Mouse (Mus musculus) cerebellum, postnatal 36 days (tissue): ENCODE results near the gene Ttc25.
"Not testable (repeated sequence)": the region's sequence is repeated elsewhere in the genome, so short reads cannot be mapped to it uniquely, and the experiment has no call there.

Experiments used
- DNase-seq, 2 experiments: peaks; one replicate each; pipeline ENCODE4 v3.0.0; 2021 to 2022; ENCODE audit warnings: mixed read lengths in 2 of 2

Gene Ttc25

GRCm38 (mm10) chr11:100607121-100607520, 61.7 kb downstream of the Ttc25 start:
- DNase-seq: no peak

- no peak for DNase-seq
Measured at GRCm38 (mm10) chr11:100608796-100609195, 63.4 kb downstream of the Ttc25 start.

- no peak for DNase-seq
Measured at GRCm38 (mm10) chr11:100609355-100609996, 64.1 kb downstream of the Ttc25 start.

GRCm38 (mm10) chr11:100609997-100610680, 64.7 kb downstream of the Ttc25 start:
- no peak for DNase-seq

GRCm38 (mm10) chr11:100611627-100612026, 66.2 kb downstream of the Ttc25 start:
- DNase-seq: peak in 1 of 2 experiments; percentile 37

DNA sequence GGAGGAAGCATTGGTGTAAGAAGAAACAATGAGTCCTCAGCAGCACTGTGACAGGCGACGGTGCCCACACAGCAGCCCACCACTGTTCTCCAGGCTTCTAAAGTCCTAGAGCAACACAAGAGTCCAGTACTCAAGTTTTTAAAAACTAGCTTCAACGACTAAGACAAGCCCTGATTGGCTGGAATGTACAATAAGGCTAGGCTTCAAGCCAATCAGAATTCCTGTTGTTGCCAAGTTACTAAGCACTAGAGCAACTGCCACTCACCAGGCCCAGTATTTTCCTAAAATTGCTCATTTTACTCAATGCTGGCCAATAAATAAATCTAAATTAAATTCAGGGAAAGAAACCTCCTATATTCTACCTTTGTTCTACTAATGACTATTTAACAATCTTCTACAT, 67.8 kb downstream of the Ttc25 start:
- no peak for DNase-seq

GRCm38 (mm10) chr11:100616332-100616731, 70.9 kb downstream of the Ttc25 start:
- DNase-seq: no peak

- not testable (repeated sequence) for DNase-seq
Measured at GRCm38 (mm10) chr11:100616836-100617235, 71.4 kb downstream of the Ttc25 start.

DNA sequence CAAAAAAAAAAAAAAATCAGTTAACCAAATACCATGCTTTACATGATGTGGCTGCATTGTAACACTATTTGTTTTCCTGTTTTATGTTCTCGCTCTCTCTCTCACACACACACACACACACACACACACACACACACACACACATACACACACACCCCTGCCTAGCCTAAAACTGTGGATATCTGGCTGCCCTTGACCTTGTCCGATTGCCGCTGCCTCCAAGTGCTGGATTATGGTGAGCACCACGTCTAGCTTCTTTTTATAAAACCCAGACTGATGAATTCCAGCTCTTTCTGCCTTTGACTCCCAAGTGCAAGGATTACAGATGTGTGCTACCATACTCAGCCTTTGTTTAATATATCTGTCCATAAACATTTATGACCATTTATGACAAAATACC, 72.1 kb downstream of the Ttc25 start:
- DNase-seq: no peak

- no peak for DNase-seq
Measured at GRCm38 (mm10) chr11:100618761-100619484, 73.5 kb downstream of the Ttc25 start, which contains the start of gene Nkiras2. TSS of gene Nkiras2 (plus strand) at chr11:100619244.

GRCm38 (mm10) chr11:100619485-100619975, 74.1 kb downstream of the Ttc25 start:
- peak; percentile 93 to 95 for DNase-seq

DNA sequence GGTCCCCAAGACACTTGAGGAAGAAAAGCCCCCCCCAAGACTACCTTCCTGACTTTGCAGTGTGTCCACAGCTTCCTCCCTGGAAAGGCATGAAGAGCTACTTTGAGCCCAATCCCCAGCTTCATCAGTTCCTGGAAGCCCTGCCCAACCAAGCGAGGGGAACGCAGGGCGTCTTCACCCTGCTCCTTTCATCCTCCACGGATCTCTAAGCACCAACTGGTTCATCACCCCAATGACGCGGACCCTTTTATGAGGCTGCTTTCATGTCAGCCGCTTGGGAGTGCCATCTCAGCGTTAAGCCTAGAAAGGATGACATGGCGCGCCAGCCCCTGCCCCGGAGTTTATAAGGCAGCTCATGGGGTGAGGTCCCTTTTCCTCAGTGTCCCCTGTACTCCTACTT, 74.6 kb downstream of the Ttc25 start, which contains the start of gene Dnajc7:
TSS of gene Dnajc7 (minus strand) at position 187 of the 400 bp plus-strand sequence.
- peak in 1 of 2 experiments; percentile 23 for DNase-seq
